Mouse (Mus musculus) G1E (cell line): ENCODE results near the gene Gm29776.

Experiments
- CTCF ChIP-seq: IDR thresholded peaks from 2 replicates; pipeline ENCODE4 v1.5.1; 2012; ENCODE audit warnings: low read depth, low read length, inconsistent platforms, mixed read lengths
- GATA1 ChIP-seq: IDR thresholded peaks from 2 replicates; pipeline ENCODE4 v1.6.1; 2012; ENCODE audit warnings: borderline replicate concordance, low read length, inconsistent platforms, mixed read lengths
- TAL1 ChIP-seq: conservative IDR thresholded peaks from 2 replicates; pipeline ENCODE4 v1.6.1; 2012; ENCODE audit warnings: low read depth, low read length, inconsistent platforms, mixed read lengths

DNA sequence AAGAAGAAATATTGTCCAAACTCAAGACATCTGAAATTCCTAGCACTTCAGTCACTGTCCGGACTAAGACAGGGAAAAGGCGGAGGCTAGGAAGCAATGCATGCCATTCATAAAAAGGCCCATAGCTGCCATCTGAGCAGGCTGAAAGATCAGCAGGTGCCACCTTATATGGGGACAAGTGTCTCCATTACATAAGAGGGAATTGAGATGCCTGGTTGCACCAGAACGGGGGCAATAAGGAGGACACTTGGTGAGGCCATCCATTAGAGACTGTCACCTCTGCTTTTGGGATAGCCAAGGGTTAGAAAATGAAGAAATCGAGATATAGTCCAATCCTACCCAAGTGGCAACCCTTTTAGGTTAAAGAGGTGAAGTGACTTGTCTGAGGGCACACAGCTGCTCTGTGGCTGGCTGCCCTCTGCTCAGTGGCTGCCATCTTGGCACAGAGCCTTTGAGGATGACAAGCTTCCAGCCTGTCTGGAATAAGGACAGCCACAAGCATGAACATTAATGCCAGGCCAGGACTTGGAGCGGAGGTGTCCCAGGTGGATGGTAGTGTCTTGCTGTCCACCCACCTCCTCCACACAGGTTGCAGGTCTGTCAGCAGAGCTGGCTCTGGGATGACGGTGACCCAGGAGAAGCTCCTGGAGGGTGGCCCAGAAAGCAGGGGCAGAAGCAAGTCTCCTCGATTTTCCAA, 22.2 kb upstream of the Gm29776 start:
- no peak for TF ChIP-seq CTCF
- TF ChIP-seq TAL1, result no peak
- no peak for TF ChIP-seq GATA1
